In the genomic region with DNA sequence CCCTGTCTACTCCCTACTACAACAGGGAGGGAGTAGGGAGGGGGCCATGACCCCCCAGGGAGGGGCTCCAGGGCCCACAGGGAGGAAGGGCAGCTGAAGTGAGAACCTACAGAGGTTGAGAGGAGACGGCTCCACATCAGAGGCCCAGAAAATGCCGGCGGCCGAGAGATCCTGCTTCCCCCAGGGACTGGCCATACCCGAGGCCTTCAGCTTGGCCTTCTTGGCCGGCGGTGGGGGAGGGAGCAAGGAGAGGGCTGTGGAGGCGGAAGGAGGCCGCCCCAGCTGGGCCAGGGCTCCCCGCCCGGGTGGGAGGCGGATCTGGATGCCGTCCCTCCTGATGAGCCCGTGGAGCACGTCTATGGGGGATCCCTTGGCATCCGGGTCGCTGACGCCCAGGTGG, we compare ENCODE assay signal across 21 mouse cellular contexts. TPM values are rescaled to one million over a fixed set of nuclear protein-coding genes. Genes with fewer than 3 reads are reported as not detected.
DNase-seq lines count a peak whose midpoint lies in the region; ATAC-seq lines count a peak whose summit lies in the region.
"Had no signal": no experiment of that assay in that cellular context is flagged by ENCODE, and none has a peak within 500 bp of the region (broad histone marks: within the 10 kb centered on the region; RNA-seq: fewer than 3 reads in every experiment).

No protein-coding gene starts in this region.

- H3K27me3 ChIP-seq in forebrain, embryonic 10.5 days (ENCODE audit: poor library complexity, severe bottlenecking), result no peaks in the 10 kb centered on the region
- no peaks in the 10 kb centered on the region for H3K27me3 ChIP-seq in forebrain, embryonic 16.5 days (replicated peaks; ENCODE audit: control insufficient read depth, insufficient read depth, low read length)
- no peaks in the 10 kb centered on the region for H3K27me3 ChIP-seq in midbrain, embryonic 10.5 days (ENCODE audit: low read depth, poor library complexity, severe bottlenecking)
- H3K27me3 ChIP-seq in midbrain, embryonic 11.5 days (ENCODE audit: control insufficient read depth, insufficient read depth, low read length), result no peaks in the 10 kb centered on the region
- H3K27me3 ChIP-seq in limb, embryonic 15.5 days, result no peaks in the 10 kb centered on the region
- H3K27me3 ChIP-seq: hindbrain, embryonic 13.5 days; megakaryocyte, embryonic 14.5 days had no signal

- H3K36me3 ChIP-seq in forebrain, embryonic 10.5 days (replicated peaks), result peaks cover 83% of the 10 kb centered on the region
- peaks cover 55% of the 10 kb centered on the region for H3K36me3 ChIP-seq in forebrain, embryonic 16.5 days (ENCODE audit: control insufficient read depth, insufficient read depth)
- peaks cover 79% of the 10 kb centered on the region for H3K36me3 ChIP-seq in midbrain, embryonic 10.5 days
- H3K36me3 ChIP-seq in midbrain, embryonic 11.5 days (ENCODE audit: control insufficient read depth, insufficient read depth, low read length), result peaks cover 38% of the 10 kb centered on the region
- peaks cover 70% of the 10 kb centered on the region for H3K36me3 ChIP-seq in limb, embryonic 15.5 days

- no peak overlapping the region; the same call in 1 of the 2 replicates for H3K4me3 ChIP-seq in forebrain, embryonic 10.5 days
- H3K4me3 ChIP-seq in forebrain, embryonic 16.5 days (replicated peaks; ENCODE audit: low read length), result no peak overlapping the region
- H3K4me3 ChIP-seq in midbrain, embryonic 10.5 days, result peak overlapping the region; percentile 12; the same call in 1 of the 2 replicates
- H3K4me3 ChIP-seq in midbrain, embryonic 11.5 days (ENCODE audit: low read depth, low read length), result no peak overlapping the region
- H3K4me3 ChIP-seq in limb, embryonic 15.5 days, result no peak overlapping the region
- H3K4me3 ChIP-seq: hindbrain, embryonic 13.5 days; megakaryocyte, embryonic 14.5 days had no signal

- H3K9me3 ChIP-seq in forebrain, embryonic 10.5 days, result no peaks in the 10 kb centered on the region
- H3K9me3 ChIP-seq in forebrain, embryonic 16.5 days (ENCODE audit: control insufficient read depth, low read length), result no peaks in the 10 kb centered on the region
- no peaks in the 10 kb centered on the region for H3K9me3 ChIP-seq in midbrain, embryonic 10.5 days (replicated peaks)
- no peaks in the 10 kb centered on the region for H3K9me3 ChIP-seq in midbrain, embryonic 11.5 days (ENCODE audit: control insufficient read depth, low read length)
- no peaks in the 10 kb centered on the region for H3K9me3 ChIP-seq in limb, embryonic 15.5 days
- H3K9me3 ChIP-seq: hindbrain, embryonic 13.5 days; megakaryocyte, embryonic 14.5 days had no signal

- ATAC-seq in forebrain, embryonic 16.5 days, result no peak
- ATAC-seq in midbrain, embryonic 11.5 days (ENCODE audit: low FRiP score), result no peak
- 0 out of 2 replicates have a peak, but pooled peaks have one; percentile 5 for ATAC-seq in limb, embryonic 15.5 days (ENCODE audit: insufficient number of reproducible peaks, low FRiP score, low TSS enrichment, low read depth)
- no peak for ATAC-seq in megakaryocyte, adult 5-6 weeks (ENCODE audit: poor library complexity, severe bottlenecking)
- ATAC-seq: forebrain, postnatal 0 days; midbrain, embryonic 16.5 days had no signal

- 90% methylated on average over 18 of the region's 18 CpGs for WGBS in forebrain, embryonic 10.5 days
- 84% methylated on average over 18 of the region's 18 CpGs for WGBS in forebrain, embryonic 16.5 days
- 92% methylated on average over 18 of the region's 18 CpGs for WGBS in midbrain, embryonic 10.5 days
- WGBS in midbrain, embryonic 11.5 days, result 91% methylated on average over 16 of the region's 18 CpGs
- 87% methylated on average over 16 of the region's 18 CpGs for WGBS in limb, embryonic 15.5 days

- H3K9ac ChIP-seq in forebrain, embryonic 16.5 days (replicated peaks; ENCODE audit: low read depth, low read length), result no peak overlapping the region
- H3K9ac ChIP-seq in midbrain, embryonic 11.5 days (ENCODE audit: low read length), result no peak overlapping the region
- no peak overlapping the region for H3K9ac ChIP-seq in limb, embryonic 15.5 days
- H3K9ac ChIP-seq: forebrain, postnatal 0 days had no signal

- peak; percentile 14 for DNase-seq in forebrain, embryonic 10.5 days (ENCODE audit: extremely low spot score, low spot score)
- no peak for DNase-seq in midbrain, embryonic 10.5 days (ENCODE audit: low spot score)
- no peak for DNase-seq in midbrain, embryonic 11.5 days (ENCODE audit: low spot score, missing footprints)
- DNase-seq in adrenal gland, adult 2 months, result peak; percentile 79
- DNase-seq: B cell, adult 2 months; cerebellum, postnatal 10 days; forebrain, postnatal 0 days; gastrocnemius, postnatal 36 days; kidney, adult 8-10 months; lung, adult 18-20 months; lung, postnatal 14 days; thymus, adult 18-20 months; thymus, postnatal 4 days had no signal

- peaks cover 31% of the 10 kb centered on the region for H3K4me1 ChIP-seq in forebrain, embryonic 10.5 days
- peaks cover 19% of the 10 kb centered on the region for H3K4me1 ChIP-seq in forebrain, embryonic 16.5 days (replicated peaks; ENCODE audit: control insufficient read depth, insufficient read depth, low read length)
- H3K4me1 ChIP-seq in midbrain, embryonic 10.5 days, result peaks cover 28% of the 10 kb centered on the region
- peaks cover 10% of the 10 kb centered on the region for H3K4me1 ChIP-seq in midbrain, embryonic 11.5 days (ENCODE audit: control insufficient read depth, insufficient read depth, low read length)
- H3K4me1 ChIP-seq in limb, embryonic 15.5 days, result peaks cover 27% of the 10 kb centered on the region

- no peak overlapping the region for H3K27ac ChIP-seq in forebrain, embryonic 10.5 days
- H3K27ac ChIP-seq in forebrain, embryonic 16.5 days (ENCODE audit: low read length), result no peak overlapping the region
- no peak overlapping the region for H3K27ac ChIP-seq in midbrain, embryonic 10.5 days (replicated peaks)
- no peak overlapping the region for H3K27ac ChIP-seq in midbrain, embryonic 11.5 days (ENCODE audit: low read depth, low read length)
- H3K27ac ChIP-seq in limb, embryonic 15.5 days, result no peak overlapping the region
- H3K27ac ChIP-seq: hindbrain, embryonic 13.5 days had no signal

- no peak overlapping the region for H3K4me2 ChIP-seq in forebrain, embryonic 16.5 days (ENCODE audit: low read length)
- no peak overlapping the region for H3K4me2 ChIP-seq in midbrain, embryonic 11.5 days
- no peak overlapping the region for H3K4me2 ChIP-seq in limb, embryonic 15.5 days
- H3K4me2 ChIP-seq: heart, embryonic 11.5 days; hindbrain, embryonic 13.5 days; liver, embryonic 11.5 days had no signal

RNA-seq across cellular contexts. Expression of a gene that starts 9.5 kb away (rescaled TPM):
- polyA plus RNA-seq in forebrain, embryonic 10.5 days (2016; fragmentation: Nextera tagmentation; extraction: Ambion mirVana), result 79.0 and 79.9 TPM in 2 replicates
- 132 and 164 TPM in 2 replicates for polyA plus RNA-seq in forebrain, embryonic 16.5 days (2015; fragmentation: Nextera tagmentation; extraction: Ambion mirVana)
- polyA plus RNA-seq in midbrain, embryonic 10.5 days (2016; fragmentation: Nextera tagmentation; extraction: Ambion mirVana), result 90.2 and 106 TPM in 2 replicates
- 67.1 and 67.4 TPM in 2 replicates for polyA plus RNA-seq in midbrain, embryonic 11.5 days (2014; fragmentation: Nextera tagmentation; extraction: Ambion mirVana)
- total RNA-seq in adrenal gland, adult 2 months (2021), result 100 to 1,000 TPM in 1 of 2 experiments, 10 to 100 TPM in 1; 74.1 to 117 TPM
- 398 and 521 TPM in 2 replicates for polyA plus RNA-seq in adrenal gland, adult 2 months (2012; rRNA removed)
- 85.1 and 88.6 TPM in 2 replicates for polyA plus RNA-seq in limb, embryonic 15.5 days (2015; fragmentation: Nextera tagmentation; extraction: Ambion mirVana)
- total RNA-seq in megakaryocyte, adult 5-6 weeks (2015), result 48.3 and 51.1 TPM in 2 replicates
- total RNA-seq in megakaryocyte, adult 5-6 weeks (2017), result 66.4 and 69.6 TPM in 2 replicates

RNA-seq across cellular contexts. Expression of a gene that starts 29.3 kb away (rescaled TPM):
- 24.9 and 25.9 TPM in 2 replicates for polyA plus RNA-seq in forebrain, embryonic 10.5 days (2016; fragmentation: Nextera tagmentation; extraction: Ambion mirVana)
- 35.7 and 39.1 TPM in 2 replicates for polyA plus RNA-seq in forebrain, embryonic 16.5 days (2015; fragmentation: Nextera tagmentation; extraction: Ambion mirVana)
- 22.3 and 25.6 TPM in 2 replicates for polyA plus RNA-seq in midbrain, embryonic 10.5 days (2016; fragmentation: Nextera tagmentation; extraction: Ambion mirVana)
- polyA plus RNA-seq in midbrain, embryonic 11.5 days (2014; fragmentation: Nextera tagmentation; extraction: Ambion mirVana), result 33.7 and 36.9 TPM in 2 replicates
- total RNA-seq in adrenal gland, adult 2 months (2021), result 10 to 100 TPM; 45.9 to 48.9 TPM
- 58.3 and 64.0 TPM in 2 replicates for polyA plus RNA-seq in adrenal gland, adult 2 months (2012; rRNA removed)
- 21.6 TPM in 2 replicates for polyA plus RNA-seq in limb, embryonic 15.5 days (2015; fragmentation: Nextera tagmentation; extraction: Ambion mirVana)
- total RNA-seq in megakaryocyte, adult 5-6 weeks (2015), result 17.2 and 23.0 TPM in 2 replicates
- 4.9 and 5.9 TPM in 2 replicates for total RNA-seq in megakaryocyte, adult 5-6 weeks (2017)

RNA-seq across cellular contexts. Expression of a gene that starts 38.9 kb away (rescaled TPM):
- polyA plus RNA-seq in forebrain, embryonic 10.5 days (2016; fragmentation: Nextera tagmentation; extraction: Ambion mirVana), result 144 and 147 TPM in 2 replicates
- polyA plus RNA-seq in forebrain, embryonic 16.5 days (2015; fragmentation: Nextera tagmentation; extraction: Ambion mirVana), result 112 and 123 TPM in 2 replicates
- polyA plus RNA-seq in midbrain, embryonic 10.5 days (2016; fragmentation: Nextera tagmentation; extraction: Ambion mirVana), result 130 and 140 TPM in 2 replicates
- polyA plus RNA-seq in midbrain, embryonic 11.5 days (2014; fragmentation: Nextera tagmentation; extraction: Ambion mirVana), result 53.0 and 55.4 TPM in 2 replicates
- total RNA-seq in adrenal gland, adult 2 months (2021), result 10 to 100 TPM; 58.1 to 88.6 TPM
- 79.3 and 90.7 TPM in 2 replicates for polyA plus RNA-seq in adrenal gland, adult 2 months (2012; rRNA removed)
- polyA plus RNA-seq in limb, embryonic 15.5 days (2015; fragmentation: Nextera tagmentation; extraction: Ambion mirVana), result 93.1 and 94.6 TPM in 2 replicates
- 43.5 and 49.8 TPM in 2 replicates for total RNA-seq in megakaryocyte, adult 5-6 weeks (2015)
- total RNA-seq in megakaryocyte, adult 5-6 weeks (2017), result 91.5 and 103 TPM in 2 replicates

RNA-seq across cellular contexts. Expression of a gene that starts 43.5 kb away (rescaled TPM):
- 0.50 and 0.52 TPM in 2 replicates for polyA plus RNA-seq in forebrain, embryonic 10.5 days (2016; fragmentation: Nextera tagmentation; extraction: Ambion mirVana)
- polyA plus RNA-seq in forebrain, embryonic 16.5 days (2015; fragmentation: Nextera tagmentation; extraction: Ambion mirVana), result 0.57 and 0.73 TPM in 2 replicates
- 0.40 and 0.42 TPM in 2 replicates for polyA plus RNA-seq in midbrain, embryonic 10.5 days (2016; fragmentation: Nextera tagmentation; extraction: Ambion mirVana)
- polyA plus RNA-seq in midbrain, embryonic 11.5 days (2014; fragmentation: Nextera tagmentation; extraction: Ambion mirVana), result 0.52 and 0.70 TPM in 2 replicates
- 1 to 10 TPM; 1.2 to 1.6 TPM for total RNA-seq in adrenal gland, adult 2 months (2021)
- 3.3 and 4.1 TPM in 2 replicates for polyA plus RNA-seq in adrenal gland, adult 2 months (2012; rRNA removed)
- 2.1 and 2.6 TPM in 2 replicates for polyA plus RNA-seq in limb, embryonic 15.5 days (2015; fragmentation: Nextera tagmentation; extraction: Ambion mirVana)
- 52.9 and 54.4 TPM in 2 replicates for total RNA-seq in megakaryocyte, adult 5-6 weeks (2015)
- 19.5 and 25.7 TPM in 2 replicates for total RNA-seq in megakaryocyte, adult 5-6 weeks (2017)

Comparison
In these comparisons a context has a peak if more than half of its experiments do, and no peak if none do; other contexts are left out.
1. DNase-seq: peak in forebrain, embryonic 10.5 days (single experiment) and adrenal gland, adult 2 months (single experiment); none in midbrain, embryonic 10.5 days (single experiment) and midbrain, embryonic 11.5 days (single experiment).